26 mouse cellular contexts compared by ENCODE assay signal in the genomic region with DNA sequence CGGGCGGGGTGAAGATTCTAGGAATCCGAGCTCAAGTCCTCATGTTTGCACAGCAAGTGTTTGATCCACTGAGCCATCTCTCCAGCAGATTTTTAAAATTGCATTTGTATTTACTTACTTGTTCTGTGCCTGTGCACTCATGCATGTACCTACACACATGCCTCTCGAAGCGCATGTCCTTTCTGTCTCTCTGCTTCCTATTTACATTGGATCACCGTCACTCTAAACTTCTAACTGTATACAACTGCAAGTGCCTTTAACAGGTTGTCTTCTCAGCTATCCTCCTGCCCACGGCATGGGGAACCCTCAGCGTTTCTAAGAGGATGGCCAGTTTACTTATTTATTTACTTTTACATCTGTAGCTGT. TPM values are rescaled to one million over a fixed set of nuclear protein-coding genes. Genes with fewer than 3 reads are reported as not detected.
A peak's percentile ranks its signal among the peaks of the same experiment; 100 is the strongest.
DNase-seq lines count a peak whose midpoint lies in the region; ATAC-seq and TF ChIP-seq lines count a peak whose summit lies in the region.
"Had no signal": no experiment of that assay in that cellular context is flagged by ENCODE, and none has a peak within 500 bp of the region (broad histone marks: within the 10 kb centered on the region; RNA-seq: fewer than 3 reads in every experiment).

No protein-coding gene starts in this region.

- H3K4me2 ChIP-seq in kidney, postnatal 0 days (ENCODE audit: low read length) = no peak overlapping the region
- H3K4me2 ChIP-seq: heart, embryonic 13.5 days; hindbrain, embryonic 14.5 days had no signal

- TF ChIP-seq POLR2A in thymus, adult 2 months (IDR thresholded peaks at IDR 0.05; ENCODE audit: control insufficient read depth, extremely low read depth, insufficient read depth, low read length, poor library complexity) = no peak

- H3K27me3 ChIP-seq in kidney, postnatal 0 days (ENCODE audit: insufficient read depth, low read length) = no peaks in the 10 kb centered on the region
- no peaks in the 10 kb centered on the region for H3K27me3 ChIP-seq in thymus, adult 2 months (ENCODE audit: control insufficient read depth, insufficient read depth, low read length)
- H3K27me3 ChIP-seq in splenic B cell, adult 2 months (ENCODE audit: control insufficient read depth, insufficient read depth, low read length, poor library complexity, severe bottlenecking) = no peaks in the 10 kb centered on the region

- no peak overlapping the region for H3K9ac ChIP-seq in kidney, postnatal 0 days (ENCODE audit: low read depth, low read length)
- H3K9ac ChIP-seq: forebrain, postnatal 0 days; heart, embryonic 13.5 days; hindbrain, embryonic 14.5 days had no signal

- no peaks in the 10 kb centered on the region for H3K9me3 ChIP-seq in kidney, postnatal 0 days (replicated peaks; ENCODE audit: low read length)
- H3K9me3 ChIP-seq: forebrain, embryonic 10.5 days; heart, embryonic 10.5 days; heart, embryonic 13.5 days had no signal

- H3K27ac ChIP-seq in kidney, postnatal 0 days = no peak overlapping the region
- peak overlapping the region; percentile 94 for H3K27ac ChIP-seq in thymus, adult 2 months (ENCODE audit: control insufficient read depth, insufficient read depth, low read length)
- H3K27ac ChIP-seq: forebrain, embryonic 10.5 days; heart, adult 2 months; heart, embryonic 10.5 days; heart, embryonic 13.5 days; hindbrain, embryonic 14.5 days; hindbrain, postnatal 0 days had no signal

- no peaks in the 10 kb centered on the region for H3K4me1 ChIP-seq in kidney, postnatal 0 days (replicated peaks; ENCODE audit: insufficient read depth, low read length)
- peaks cover 69% of the 10 kb centered on the region for H3K4me1 ChIP-seq in thymus, adult 2 months (replicated peaks; ENCODE audit: control insufficient read depth, insufficient read depth, low read length)

- H3K36me3 ChIP-seq in kidney, postnatal 0 days (ENCODE audit: insufficient read depth, low read length) = no peaks in the 10 kb centered on the region
- no peaks in the 10 kb centered on the region for H3K36me3 ChIP-seq in thymus, adult 2 months (ENCODE audit: control insufficient read depth, insufficient read depth, low read length)
- H3K36me3 ChIP-seq in splenic B cell, adult 2 months (ENCODE audit: control insufficient read depth, insufficient read depth, low read length, poor library complexity, severe bottlenecking) = no peaks in the 10 kb centered on the region
- H3K36me3 ChIP-seq: forebrain, embryonic 10.5 days; heart, embryonic 10.5 days; heart, embryonic 13.5 days had no signal

- peak; percentile 4 for DNase-seq in kidney, postnatal 0 days (ENCODE audit: low spot score)
- DNase-seq in kidney, postnatal 10 days = no peak
- DNase-seq in lung, postnatal 25 days (ENCODE audit: low spot score) = peak; percentile 39
- no peak for DNase-seq in lung, postnatal 10 days
- no peak for DNase-seq in thymus, adult 2 months
- DNase-seq in thymus, postnatal 25 days = no peak
- peak; percentile 53 for DNase-seq in splenic B cell, adult 2 months (ENCODE audit: low read depth, low spot score)
- no peak for DNase-seq in layer of hippocampus, adult 9-10 months (ENCODE audit: low spot score)
- DNase-seq: adrenal gland, adult 2 months; adrenal gland, postnatal 14 days; cerebellum, adult 11-12 months; cerebellum, adult 8-10 months; cerebellum, postnatal 10 days; cerebellum, postnatal 36 days; forebrain, postnatal 0 days; gastrocnemius, postnatal 10 days; gastrocnemius, postnatal 36 days; heart, adult 2 months; heart, postnatal 14 days; heart, postnatal 4 days had no signal

- no peak overlapping the region for H3K4me3 ChIP-seq in kidney, postnatal 0 days (replicated peaks; ENCODE audit: low read depth, low read length)
- H3K4me3 ChIP-seq in thymus, adult 2 months (ENCODE audit: control insufficient read depth, insufficient read depth, low read length) = no peak overlapping the region
- H3K4me3 ChIP-seq: forebrain, embryonic 10.5 days; heart, adult 2 months; heart, embryonic 10.5 days; heart, embryonic 13.5 days had no signal

- ATAC-seq in kidney, postnatal 0 days (replicated peaks; ENCODE audit: low FRiP score, low read depth) = no peak
- ATAC-seq: forebrain, embryonic 14.5 days; forebrain, postnatal 0 days; hindbrain, postnatal 0 days had no signal

- TF ChIP-seq CTCF in kidney, postnatal 0 days (IDR thresholded peaks at IDR 0.05; ENCODE audit: low read depth) = no peak
- TF ChIP-seq CTCF in thymus, adult 2 months (IDR thresholded peaks at IDR 0.05; ENCODE audit: borderline replicate concordance, control insufficient read depth, extremely low read depth, insufficient read depth, low read length, poor library complexity) = no peak

- 63% methylated on average over 8 of the region's 8 CpGs for WGBS in kidney, postnatal 0 days
- 89% methylated on average over 8 of the region's 8 CpGs for WGBS in thymus, adult 2 months

RNA-seq across cellular contexts. Expression of a gene that starts 27.9 kb away (rescaled TPM):
- 70.8 and 71.7 TPM in 2 replicates for polyA plus RNA-seq in kidney, postnatal 0 days (2015; fragmentation: Nextera tagmentation; extraction: Ambion mirVana)
- polyA plus RNA-seq in thymus, adult 2 months (2012; rRNA removed) = 89.3 and 92.4 TPM in 2 replicates

Comparison
In these comparisons a context has a peak if more than half of its experiments do, and no peak if none do; other contexts are left out.
1. DNase-seq: peak in kidney, postnatal 0 days (single experiment), lung, postnatal 25 days (single experiment) and splenic B cell, adult 2 months (single experiment); none in kidney, postnatal 10 days (single experiment), lung, postnatal 10 days (single experiment), thymus, adult 2 months (single experiment), thymus, postnatal 25 days (single experiment) and layer of hippocampus, adult 9-10 months (single experiment).